Mouse (Mus musculus) splenic B cell, adult 2 months (primary cell): Measurements from ENCODE around the gene Hspbp1.

Source experiments
- DNase-seq: peaks from one replicate; pipeline ENCODE4 v3.0.0-alpha.2; 2011; ENCODE audit warnings: low read depth, low spot score
- H3K27me3 ChIP-seq: 2 replicates; pipeline ENCODE4 v1.6.1; 2012; ENCODE audit warnings: mild to moderate bottlenecking, low read length, moderate library complexity, mixed read lengths; ENCODE audit not compliant: control insufficient read depth, poor library complexity, insufficient read depth, severe bottlenecking
- H3K36me3 ChIP-seq: 2 replicates; pipeline ENCODE4 v1.6.1; 2012; ENCODE audit warnings: mild to moderate bottlenecking, low read length, moderate library complexity, mixed read lengths; ENCODE audit not compliant: control insufficient read depth, poor library complexity, insufficient read depth, severe bottlenecking

Gene Hspbp1

DNA sequence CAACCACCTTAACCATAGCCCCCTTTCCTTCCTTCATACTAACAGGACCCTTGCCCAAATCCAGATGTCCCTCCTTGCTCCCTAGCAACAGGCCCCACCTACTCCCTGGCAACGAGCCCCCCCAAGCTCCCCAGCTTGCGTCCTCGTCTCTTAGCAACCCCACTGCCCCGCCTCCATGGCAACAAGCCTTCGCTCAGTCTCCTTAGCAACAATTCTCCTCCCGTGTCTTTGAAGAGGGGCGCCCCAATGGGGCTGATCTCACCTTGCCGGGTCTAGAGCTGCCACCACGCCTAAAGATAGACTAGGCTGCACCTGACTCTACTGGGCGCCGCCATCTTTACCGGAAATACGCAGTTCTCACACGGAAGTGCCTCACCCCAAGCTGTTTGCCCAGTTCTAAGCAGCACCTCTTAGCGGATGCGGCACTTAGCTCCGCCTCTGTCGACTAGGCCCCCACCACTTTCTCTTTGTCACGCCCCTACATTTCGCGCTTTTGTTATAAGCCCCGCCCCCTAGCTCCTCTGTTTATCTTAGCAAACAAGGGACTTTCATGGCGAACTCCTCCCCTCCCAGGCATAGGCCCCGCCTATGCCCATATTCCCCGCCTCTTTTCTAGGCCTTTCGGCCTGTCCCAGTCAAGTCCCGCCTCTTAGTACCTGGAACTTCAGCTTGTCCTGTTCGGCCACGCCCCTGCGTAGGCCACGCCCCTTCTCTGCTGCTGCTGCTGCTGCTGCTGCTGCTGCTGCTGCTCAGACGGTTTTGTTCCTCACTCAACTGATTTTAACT, at the start of gene Hspbp1:
TSS of gene Hspbp1 (minus strand) at position 437 of the 786 bp plus-strand sequence.
- Histone ChIP-seq H3K27me3 (0 out of 2 replicates have a peak, but pooled peaks cover under 1% of the 10 kb centered on the region), H3K36me3 (0 out of 2 replicates have a peak, but pooled peaks cover 2% of the 10 kb centered on the region)
- DNase-seq: peak; percentile 99

DNA sequence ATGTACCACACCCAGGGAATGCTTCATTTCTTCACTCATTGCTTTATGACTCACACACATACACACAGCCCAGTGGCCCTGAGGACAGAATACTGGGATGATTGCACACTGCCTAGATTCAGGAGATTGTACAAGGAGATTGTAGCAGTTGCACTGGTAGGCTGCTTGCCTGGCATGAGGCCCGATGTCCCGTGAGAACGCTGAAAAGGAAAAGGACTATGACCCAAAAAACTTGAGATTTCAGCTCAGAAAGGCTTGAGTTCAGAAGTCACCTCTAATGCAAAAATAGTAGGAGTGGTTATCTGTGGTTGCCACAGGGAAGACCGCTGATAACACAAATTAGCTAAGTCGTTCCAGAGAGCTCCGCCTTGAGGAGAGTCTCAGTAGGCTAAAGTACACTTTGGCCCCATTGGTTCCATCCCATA, 48.1 kb upstream of the Hspbp1 start:
- no peaks in the 10 kb centered on the region for H3K36me3 ChIP-seq
- H3K27me3 ChIP-seq: no peaks in the 10 kb centered on the region
- no peak for DNase-seq

DNA sequence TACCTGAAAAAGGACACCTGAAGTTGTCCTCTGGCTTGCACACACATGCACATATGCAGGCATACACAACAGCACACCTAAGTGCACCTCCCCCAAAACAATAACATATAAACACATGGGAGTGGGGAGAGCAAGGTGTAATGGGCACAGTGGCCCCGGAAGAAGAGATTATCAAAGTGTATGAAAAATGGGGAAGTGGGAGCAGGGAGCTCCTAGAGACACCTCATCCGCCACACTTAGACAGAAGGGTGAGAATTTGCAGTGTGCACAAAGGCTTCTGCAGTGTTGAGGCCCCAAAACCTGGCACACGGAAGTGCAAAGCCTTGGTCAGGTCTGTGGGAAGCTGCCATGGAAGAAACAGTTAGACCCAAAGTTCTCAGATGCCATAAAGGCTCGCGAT, 46.2 kb upstream of the Hspbp1 start:
- H3K27me3 ChIP-seq: no peaks in the 10 kb centered on the region
- no peaks in the 10 kb centered on the region for H3K36me3 ChIP-seq
- peak; percentile 17 for DNase-seq

DNA sequence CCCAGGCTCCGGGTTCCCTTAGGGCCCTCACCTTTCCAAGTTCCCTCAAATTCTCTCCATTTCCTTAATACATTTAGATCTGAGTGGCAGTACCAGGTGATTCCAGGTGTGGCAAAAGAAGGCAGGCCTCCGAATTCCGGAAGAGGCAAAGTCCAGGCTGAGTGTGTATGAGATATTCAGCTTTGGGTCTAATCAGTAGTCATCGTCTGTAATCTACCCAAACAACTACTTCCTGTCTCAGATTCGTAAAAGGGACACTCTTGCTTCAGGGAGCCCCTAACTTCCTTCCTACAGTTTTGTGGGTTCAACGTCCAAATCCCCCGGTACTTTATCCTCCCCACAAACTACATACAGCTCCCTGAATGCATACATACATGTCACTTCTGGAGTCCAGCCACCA, 40.3 kb upstream of the Hspbp1 start, which contains the start of gene Tmem150b:
TSS of gene Tmem150b (minus strand) at position 81 of the 400 bp plus-strand sequence.
- DNase-seq: no peak
- H3K36me3 ChIP-seq: no peaks in the 10 kb centered on the region
- no peaks in the 10 kb centered on the region for H3K27me3 ChIP-seq

DNA sequence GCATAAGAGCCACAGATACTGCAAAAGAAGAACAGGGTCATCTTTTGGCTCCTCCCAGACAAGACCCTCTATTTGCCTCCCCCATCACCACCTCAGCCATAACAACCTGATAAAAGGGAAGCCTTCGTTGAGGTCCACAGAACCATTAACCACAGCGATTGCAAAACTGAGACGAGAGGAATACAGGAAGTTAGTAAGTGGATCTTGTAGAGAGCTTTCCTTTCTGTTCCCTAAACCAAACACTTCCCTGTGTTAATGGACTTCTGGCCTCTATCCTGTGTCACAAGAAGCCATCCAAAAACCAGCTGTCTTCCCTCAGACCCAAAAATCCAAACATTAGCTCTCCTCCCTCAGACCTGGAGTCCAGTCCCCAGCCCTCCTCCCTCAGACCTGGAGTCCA, 39.5 kb upstream of the Hspbp1 start:
- Histone ChIP-seq H3K27me3 (no peaks in the 10 kb centered on the region), H3K36me3 (no peaks in the 10 kb centered on the region)
- no peak for DNase-seq

DNA sequence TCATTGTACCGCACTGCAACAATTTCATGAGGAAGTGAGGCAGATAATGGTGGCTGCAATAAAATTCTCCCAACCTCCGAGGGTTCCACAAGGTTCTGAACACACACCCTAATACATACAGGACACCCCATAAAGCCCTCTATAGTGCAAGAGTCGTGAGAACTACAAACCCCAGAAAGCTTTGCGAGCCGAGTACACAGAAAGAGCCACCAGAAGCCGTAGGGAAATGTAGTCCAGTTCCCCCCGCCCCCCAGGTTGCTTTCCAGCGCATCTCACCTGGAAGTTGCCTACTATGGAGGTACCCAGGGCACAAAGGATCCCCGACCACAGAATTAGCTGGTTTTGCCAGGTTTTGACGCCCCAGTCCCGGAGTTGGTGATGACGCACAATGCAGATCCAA, 38.6 kb upstream of the Hspbp1 start:
- H3K36me3 ChIP-seq: no peaks in the 10 kb centered on the region
- no peaks in the 10 kb centered on the region for H3K27me3 ChIP-seq
- DNase-seq: peak; percentile 49

DNA sequence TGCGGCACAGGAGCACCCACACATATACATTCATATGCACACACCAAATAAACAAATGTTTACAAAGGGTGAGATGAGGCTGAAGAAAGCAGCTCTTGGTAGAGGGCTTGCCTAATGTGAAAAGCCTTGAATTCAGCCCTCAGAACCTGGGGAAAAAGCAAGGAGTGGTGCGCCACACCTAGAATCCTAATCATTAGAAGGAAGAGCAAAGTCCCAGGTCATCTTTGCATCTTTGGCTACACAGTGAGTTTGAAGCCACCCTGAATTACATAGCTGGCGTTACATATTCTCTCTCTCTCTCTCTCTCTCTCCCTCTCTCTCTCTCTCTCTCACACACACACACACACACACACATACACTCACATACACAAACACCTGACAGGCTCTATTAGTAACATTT, 34.4 kb upstream of the Hspbp1 start:
- no peak for DNase-seq
- Histone ChIP-seq H3K36me3 (no peaks in the 10 kb centered on the region), H3K27me3 (no peaks in the 10 kb centered on the region)

DNA sequence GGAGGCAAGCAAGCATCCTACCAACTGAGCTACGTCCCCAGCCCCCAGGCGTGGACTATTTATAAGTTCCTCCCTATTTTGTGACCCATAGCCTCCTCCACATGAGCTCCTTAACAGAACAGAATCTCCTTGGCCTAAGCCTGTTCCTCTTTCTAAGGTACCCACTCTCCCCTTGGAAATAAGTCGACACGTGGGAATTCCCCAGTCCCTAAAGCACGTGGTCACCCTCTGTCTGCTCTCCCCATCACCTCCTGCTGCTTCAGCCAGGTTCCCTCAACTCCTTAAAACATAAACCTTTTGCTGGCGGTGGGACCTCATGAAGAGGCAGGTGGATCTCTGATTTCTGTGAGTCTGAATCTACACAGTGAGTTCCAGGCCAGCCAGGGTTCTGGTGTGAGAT, 32.1 kb upstream of the Hspbp1 start:
- H3K36me3 ChIP-seq: no peaks in the 10 kb centered on the region
- no peak for DNase-seq
- no peaks in the 10 kb centered on the region for H3K27me3 ChIP-seq

DNA sequence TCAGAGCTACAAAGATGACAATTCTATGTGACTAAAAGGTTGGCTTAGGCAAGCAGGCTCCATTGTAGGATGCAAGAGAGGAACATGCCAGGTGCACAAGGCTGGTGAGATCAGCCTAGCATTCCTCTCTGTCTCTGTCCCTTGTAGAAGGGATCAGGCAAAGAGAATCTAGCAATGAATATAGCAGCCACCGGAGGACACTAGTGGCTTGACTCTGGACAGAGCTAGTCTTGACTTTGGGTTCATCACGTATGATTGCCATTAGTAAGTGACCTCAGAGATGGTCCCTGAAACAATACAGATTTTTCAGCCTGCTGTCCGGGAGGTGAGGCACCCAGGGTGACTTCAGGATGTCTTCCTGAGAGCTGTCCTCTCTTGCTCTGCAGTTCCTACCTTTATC, 27.7 kb upstream of the Hspbp1 start:
- Histone ChIP-seq H3K36me3 (no peaks in the 10 kb centered on the region), H3K27me3 (no peaks in the 10 kb centered on the region)
- no peak for DNase-seq

DNA sequence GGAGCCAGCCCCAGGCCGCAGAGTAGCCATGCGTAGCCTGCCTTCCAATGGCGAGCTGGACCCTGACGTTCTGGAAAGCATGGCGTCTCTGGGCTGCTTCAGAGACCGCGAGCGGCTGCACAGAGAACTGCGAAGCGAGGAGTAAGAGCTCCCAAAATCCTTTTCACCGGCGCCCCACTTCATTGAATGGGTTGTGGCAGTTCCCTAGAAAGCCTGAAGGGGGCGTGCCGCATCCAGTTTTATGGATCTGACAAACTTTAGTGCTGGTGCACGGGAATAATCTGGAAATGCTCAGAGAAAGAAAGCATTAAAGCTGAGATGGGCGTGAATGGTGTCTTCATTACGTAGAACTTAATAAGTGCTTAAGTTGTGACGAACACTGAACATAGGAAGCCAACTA, 20.2 kb upstream of the Hspbp1 start:
- Histone ChIP-seq H3K36me3 (no peaks in the 10 kb centered on the region), H3K27me3 (no peaks in the 10 kb centered on the region)
- peak; percentile 46 for DNase-seq

DNA sequence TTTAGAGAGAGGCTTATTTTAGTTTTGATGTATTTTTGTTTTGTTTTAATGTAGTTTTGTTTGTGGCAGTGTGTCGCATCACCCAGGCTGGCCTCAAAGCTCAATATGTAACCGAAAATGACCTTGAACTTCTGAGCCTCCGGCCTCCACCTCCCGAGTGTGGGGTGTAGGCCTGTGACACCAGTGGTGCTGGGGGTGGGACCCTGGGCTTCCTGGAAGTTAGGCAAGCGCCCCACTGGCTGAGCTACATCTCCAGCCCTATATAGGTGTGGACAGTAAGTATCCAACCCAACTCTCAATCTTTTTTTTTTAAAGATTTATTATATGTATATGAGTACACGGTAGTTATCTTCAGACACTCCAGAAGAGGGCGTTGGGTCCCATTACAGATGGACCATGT, 18.3 kb upstream of the Hspbp1 start:
- no peaks in the 10 kb centered on the region for H3K36me3 ChIP-seq
- no peaks in the 10 kb centered on the region for H3K27me3 ChIP-seq
- no peak for DNase-seq

DNA sequence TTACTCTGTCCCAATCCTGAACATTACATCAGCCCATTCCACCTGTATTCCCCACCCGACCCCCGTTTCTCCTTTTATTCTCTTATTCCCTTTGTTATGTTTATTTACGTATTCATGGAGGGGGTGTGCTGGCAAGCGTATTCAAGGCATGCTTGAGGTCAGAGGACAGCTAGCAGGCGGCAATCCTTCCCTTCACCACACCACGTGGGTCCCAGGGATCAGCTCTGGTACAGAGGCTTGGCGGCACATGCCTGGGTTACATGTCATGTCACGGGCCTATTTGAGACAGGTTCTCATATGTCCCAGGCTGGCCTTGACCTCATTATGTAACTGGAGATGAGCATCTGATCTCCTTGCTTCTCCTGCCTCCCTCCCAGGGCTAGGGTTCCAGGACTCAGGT, 17.5 kb upstream of the Hspbp1 start:
- H3K36me3 ChIP-seq: no peaks in the 10 kb centered on the region
- DNase-seq: no peak
- H3K27me3 ChIP-seq: no peaks in the 10 kb centered on the region

DNA sequence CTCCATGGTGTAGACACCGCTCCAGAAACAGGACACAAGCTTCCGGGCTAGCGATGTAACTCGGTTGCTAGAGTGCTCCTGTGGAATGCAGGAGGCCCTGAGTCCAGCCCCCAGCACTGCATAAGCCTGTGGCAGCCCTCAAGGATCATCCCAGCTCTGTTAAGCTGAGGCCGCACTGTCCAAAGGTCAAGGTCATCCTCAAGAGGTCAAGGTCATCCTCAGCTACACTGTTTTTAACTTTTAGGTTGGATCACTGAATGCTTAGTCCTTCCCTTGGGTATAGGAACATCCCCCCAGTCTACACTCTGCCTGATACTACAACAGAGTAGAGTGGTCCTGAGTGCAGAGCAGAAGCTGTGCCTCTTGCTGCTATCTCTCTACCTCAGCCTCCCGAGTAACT, 8.1 kb upstream of the Hspbp1 start:
- no peak for DNase-seq
- H3K27me3 ChIP-seq: 0 out of 2 replicates have a peak, but pooled peaks cover 2% of the 10 kb centered on the region
- H3K36me3 ChIP-seq: no peaks in the 10 kb centered on the region

DNA sequence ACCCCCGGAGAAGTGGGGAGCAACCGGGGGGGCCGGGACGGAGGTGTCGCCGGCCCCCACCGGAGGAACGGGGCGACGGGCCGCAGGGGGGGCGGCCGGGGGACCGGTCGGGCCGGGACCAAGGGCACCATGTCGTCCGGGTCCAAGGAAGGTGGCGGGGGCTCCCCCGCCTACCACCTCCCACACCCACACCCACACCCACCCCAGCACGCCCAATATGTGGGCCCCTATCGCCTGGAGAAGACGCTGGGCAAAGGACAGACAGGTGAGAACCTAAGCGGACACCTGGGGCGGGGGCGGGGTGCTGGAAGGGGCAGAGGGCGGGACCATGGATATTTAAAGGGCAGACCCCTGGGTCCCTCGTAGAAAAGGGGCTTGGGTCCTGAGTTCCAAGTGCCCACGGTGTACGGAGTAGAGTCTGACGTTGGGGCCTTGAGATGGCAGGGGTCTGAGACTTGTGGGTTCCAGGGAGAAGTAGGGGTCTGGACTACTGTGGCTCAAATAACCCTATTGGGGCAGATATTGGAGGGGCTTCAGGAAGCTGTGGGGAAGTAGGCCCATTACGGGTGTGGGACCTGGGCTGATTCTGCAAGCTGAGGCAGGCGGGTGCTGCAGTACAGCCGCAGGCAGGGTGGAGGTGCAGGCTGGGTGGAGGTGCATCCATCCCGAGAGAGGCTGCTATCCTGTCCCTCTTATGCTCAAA, 6.2 kb upstream of the Hspbp1 start:
- Histone ChIP-seq H3K27me3 (0 out of 2 replicates have a peak, but pooled peaks cover 2% of the 10 kb centered on the region), H3K36me3 (no peaks in the 10 kb centered on the region)
- no peak for DNase-seq

DNA sequence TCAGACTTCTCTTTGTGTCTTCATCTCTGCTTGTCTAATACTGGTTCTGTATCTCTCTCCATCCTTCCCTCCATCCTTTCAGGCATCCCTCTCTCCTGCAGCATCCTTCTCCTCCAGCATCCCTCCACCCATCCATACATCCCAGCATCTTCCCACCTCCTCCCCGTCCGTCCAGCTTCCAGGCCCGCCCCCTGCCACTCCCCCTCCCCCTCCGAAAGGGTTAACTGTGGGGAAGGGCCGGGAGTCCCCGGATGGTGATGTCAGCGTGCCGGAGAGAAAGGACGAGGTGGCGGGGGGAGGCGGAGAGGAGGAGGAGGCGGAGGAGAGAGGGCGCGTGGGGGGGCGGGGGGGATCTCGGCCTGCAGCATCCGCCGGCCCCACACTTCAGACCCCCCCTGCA, 5.5 kb upstream of the Hspbp1 start, which contains the start of gene Brsk1:
TSS of gene Brsk1 (plus strand) at position 218 of the 400 bp plus-strand sequence.
- no peak for DNase-seq
- Histone ChIP-seq H3K27me3 (0 out of 2 replicates have a peak, but pooled peaks cover 2% of the 10 kb centered on the region), H3K36me3 (no peaks in the 10 kb centered on the region)
